Mouse (Mus musculus) mesoderm, embryonic 11.5 days (tissue): ENCODE results near the gene St3gal6.
"Not testable (repeated sequence)": the region's sequence is repeated elsewhere in the genome, so short reads cannot be mapped to it uniquely, and the experiment has no call there.

Source experiments
- DNase-seq: peaks from one replicate; pipeline ENCODE4 v3.0.0-alpha.2; 2012; ENCODE audit warnings: low read depth, low spot score

St3gal6 gene

GRCm38 (mm10) chr16:58479898-58480448 lies 44.1 kb downstream of the St3gal6 start:
- DNase-seq: no peak

- no peak for DNase-seq
Measured at GRCm38 (mm10) chr16:58476363-58476762, 47.7 kb downstream of the St3gal6 start.

GRCm38 (mm10) chr16:58475544-58476154 lies 48.4 kb downstream of the St3gal6 start:
- no peak for DNase-seq

- DNase-seq: no peak
Measured at GRCm38 (mm10) chr16:58474875-58475274, 49.2 kb downstream of the St3gal6 start.

GRCm38 (mm10) chr16:58470841-58471240 lies 53.2 kb downstream of the St3gal6 start:
- no peak for DNase-seq

- no peak for DNase-seq
Measured at GRCm38 (mm10) chr16:58470061-58470460, 54.0 kb downstream of the St3gal6 start.

GRCm38 (mm10) chr16:58465412-58465811 lies 58.6 kb downstream of the St3gal6 start:
- no peak for DNase-seq

- no peak for DNase-seq
Measured at GRCm38 (mm10) chr16:58464051-58464450, 60.0 kb downstream of the St3gal6 start.

- DNase-seq: no peak
Measured at GRCm38 (mm10) chr16:58462519-58462918, 61.5 kb downstream of the St3gal6 start.

GRCm38 (mm10) chr16:58461856-58462518 lies 62.1 kb downstream of the St3gal6 start:
- DNase-seq: no peak

GRCm38 (mm10) chr16:58460386-58460785 lies 63.7 kb downstream of the St3gal6 start:
- no peak for DNase-seq

GRCm38 (mm10) chr16:58459966-58460365 lies 64.1 kb downstream of the St3gal6 start:
- not testable (repeated sequence) for DNase-seq

- DNase-seq: no peak
Measured at GRCm38 (mm10) chr16:58456991-58457390, 67.1 kb downstream of the St3gal6 start.

GRCm38 (mm10) chr16:58456445-58456844 lies 67.6 kb downstream of the St3gal6 start:
- no peak for DNase-seq

- DNase-seq: no peak
Measured at GRCm38 (mm10) chr16:58455118-58455517, 68.9 kb downstream of the St3gal6 start.

- peak; percentile 56 for DNase-seq
Measured at GRCm38 (mm10) chr16:58454617-58455016, 69.4 kb downstream of the St3gal6 start.

- DNase-seq: no peak
Measured at GRCm38 (mm10) chr16:58453820-58454219, 70.2 kb downstream of the St3gal6 start.

- no peak for DNase-seq
Measured at GRCm38 (mm10) chr16:58453138-58453537, 70.9 kb downstream of the St3gal6 start.

- no peak for DNase-seq
Measured at GRCm38 (mm10) chr16:58451647-58452046, 72.4 kb downstream of the St3gal6 start.

- no peak for DNase-seq
Measured at GRCm38 (mm10) chr16:58450648-58451047, 73.4 kb downstream of the St3gal6 start.

- DNase-seq: no peak
Measured at GRCm38 (mm10) chr16:58449073-58449472, 75.0 kb downstream of the St3gal6 start.

GRCm38 (mm10) chr16:58446281-58447259 lies 77.5 kb downstream of the St3gal6 start:
- DNase-seq: no peak
